Mouse (Mus musculus) left cerebral cortex, adult 18-20 months (tissue): ENCODE measurements at regions not wholly inside any gene's neighbourhood (a gene's known extent, or its start where the extent isn't known, plus 50 kb on each side); places are given as distances from the start of the nearest gene placed in this dataset.

Source experiments
- DNase-seq, 2 experiments: peaks; one replicate each; pipeline ENCODE4 v3.0.0; 2021 to 2022; ENCODE audit warnings: low spot score in 2 of 2, mixed read lengths in 1 of 2

GRCm38 (mm10) chr1:10771793-10772192, 642.1 kb upstream of the A830018L16Rik start:
- DNase-seq, result no peak

GRCm38 (mm10) chr1:10794074-10794783, 619.7 kb upstream of the A830018L16Rik start:
- no peak for DNase-seq

- DNase-seq, result peak; percentile 28 to 43
These were observed 578.1 kb upstream of the A830018L16Rik start for GRCm38 (mm10) chr1:10835653-10836415.

DNA sequence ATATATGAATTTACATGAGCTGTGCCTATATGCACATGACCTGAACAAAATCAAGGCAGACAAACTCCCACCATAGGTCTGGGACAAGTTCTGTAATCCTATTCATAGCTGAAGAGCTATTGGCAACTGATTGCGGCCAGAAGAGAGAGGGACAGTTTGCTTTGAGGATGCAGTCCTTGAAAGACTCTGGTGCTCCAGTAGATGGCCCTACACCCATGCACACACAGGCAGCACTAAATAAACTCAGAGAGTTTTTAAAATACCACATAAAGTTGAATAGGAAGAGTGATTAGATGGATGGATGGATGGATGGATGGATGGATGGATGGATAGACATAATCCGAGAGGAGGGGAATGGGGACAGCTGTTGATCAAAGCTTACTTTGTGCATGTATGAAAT, 576.7 kb upstream of the A830018L16Rik start:
- DNase-seq, result peak in 1 of 2 experiments; percentile 3

DNA sequence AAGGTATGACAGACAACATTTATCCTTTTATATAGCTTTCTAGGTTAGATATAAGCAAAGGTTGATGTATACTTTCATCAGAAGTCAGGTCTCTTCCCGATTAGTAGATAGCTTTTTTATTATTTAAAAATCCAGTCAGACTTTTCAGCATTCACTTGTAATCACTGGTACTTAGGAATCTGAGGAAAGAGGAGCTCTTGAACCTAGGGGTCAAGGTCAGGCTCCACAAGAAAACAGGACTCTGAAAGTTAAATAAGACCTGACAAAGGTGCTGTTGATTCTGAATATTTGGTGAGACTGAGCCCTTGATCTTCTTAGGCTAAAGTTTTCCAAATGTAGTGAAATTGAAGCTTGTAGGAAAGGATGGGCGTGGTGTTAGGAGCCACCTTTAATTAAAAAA, 561.0 kb upstream of the A830018L16Rik start:
- DNase-seq, result no peak

DNA sequence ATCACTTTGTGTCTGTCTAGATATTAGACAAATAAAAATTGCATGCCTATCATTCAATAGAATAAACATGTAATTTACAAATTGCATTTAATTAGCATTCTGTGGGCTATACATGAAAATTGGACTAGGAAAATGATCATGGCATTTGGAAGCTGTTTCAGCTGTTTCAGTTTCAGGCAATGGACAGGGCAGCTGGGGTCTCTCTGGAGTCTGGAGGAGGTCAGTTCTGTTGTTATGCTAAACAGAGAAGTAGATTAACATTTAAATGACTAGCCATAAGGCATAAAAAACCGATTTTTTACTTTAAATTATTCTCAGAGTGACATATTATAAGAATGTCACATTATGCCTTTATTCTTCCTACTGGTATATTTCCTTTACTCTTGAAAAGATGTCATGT, 559.4 kb upstream of the A830018L16Rik start:
- DNase-seq, result no peak

DNA sequence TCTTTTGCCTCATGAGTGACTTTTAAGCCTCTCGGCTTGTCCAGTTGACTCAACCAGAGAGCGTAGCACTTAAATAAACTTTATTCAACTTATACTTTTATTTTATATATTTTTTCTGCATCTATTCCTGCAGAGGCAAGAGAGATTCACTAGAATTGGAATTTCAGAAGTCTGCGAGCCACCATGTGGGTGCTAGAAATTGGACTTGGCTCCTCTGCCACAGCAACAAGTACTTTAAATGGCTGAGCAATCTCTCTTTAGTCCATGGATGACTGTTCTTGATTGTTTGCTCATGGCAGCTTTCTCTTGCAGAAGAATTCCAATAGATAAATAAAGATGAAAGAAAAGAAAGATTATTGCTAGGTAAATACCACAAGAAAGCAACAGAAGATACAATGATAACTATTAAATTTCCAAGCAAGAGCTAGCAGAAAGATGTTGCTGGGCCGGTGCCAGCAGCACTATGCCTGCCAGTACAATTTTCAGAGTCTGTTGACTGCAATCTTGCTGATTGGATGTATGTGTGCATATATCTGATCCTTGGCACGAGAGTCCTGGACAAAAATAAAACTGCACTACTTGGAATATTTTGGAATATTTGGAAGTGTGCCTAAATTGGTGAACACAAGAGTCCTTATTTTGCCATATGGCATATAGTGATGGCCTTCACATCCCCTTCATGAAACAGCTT, 542.6 kb upstream of the A830018L16Rik start:
- peak in 1 of 2 experiments; percentile 19 for DNase-seq

DNA sequence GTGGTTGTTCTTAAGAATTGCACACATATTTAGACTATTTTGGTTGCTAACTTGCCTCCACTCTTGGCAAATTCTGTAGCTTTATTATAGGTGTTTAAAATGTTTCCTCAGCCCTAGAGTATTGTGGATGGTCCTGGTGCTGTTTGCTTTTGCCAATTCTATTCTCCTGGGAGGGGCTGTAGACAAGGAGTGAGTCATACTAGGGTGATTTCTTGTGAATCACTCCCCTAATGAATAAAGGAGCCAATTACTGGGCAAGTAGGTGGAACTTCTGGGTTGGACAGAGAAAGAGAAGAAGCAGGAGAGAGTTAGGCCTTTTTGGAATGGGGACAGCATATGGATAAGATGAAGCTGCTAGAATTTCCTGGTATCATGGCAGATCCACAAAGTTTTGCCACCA, 541.6 kb upstream of the A830018L16Rik start:
- DNase-seq, result no peak

GRCm38 (mm10) chr1:10872726-10873125, 541.2 kb upstream of the A830018L16Rik start:
- no peak for DNase-seq

DNA sequence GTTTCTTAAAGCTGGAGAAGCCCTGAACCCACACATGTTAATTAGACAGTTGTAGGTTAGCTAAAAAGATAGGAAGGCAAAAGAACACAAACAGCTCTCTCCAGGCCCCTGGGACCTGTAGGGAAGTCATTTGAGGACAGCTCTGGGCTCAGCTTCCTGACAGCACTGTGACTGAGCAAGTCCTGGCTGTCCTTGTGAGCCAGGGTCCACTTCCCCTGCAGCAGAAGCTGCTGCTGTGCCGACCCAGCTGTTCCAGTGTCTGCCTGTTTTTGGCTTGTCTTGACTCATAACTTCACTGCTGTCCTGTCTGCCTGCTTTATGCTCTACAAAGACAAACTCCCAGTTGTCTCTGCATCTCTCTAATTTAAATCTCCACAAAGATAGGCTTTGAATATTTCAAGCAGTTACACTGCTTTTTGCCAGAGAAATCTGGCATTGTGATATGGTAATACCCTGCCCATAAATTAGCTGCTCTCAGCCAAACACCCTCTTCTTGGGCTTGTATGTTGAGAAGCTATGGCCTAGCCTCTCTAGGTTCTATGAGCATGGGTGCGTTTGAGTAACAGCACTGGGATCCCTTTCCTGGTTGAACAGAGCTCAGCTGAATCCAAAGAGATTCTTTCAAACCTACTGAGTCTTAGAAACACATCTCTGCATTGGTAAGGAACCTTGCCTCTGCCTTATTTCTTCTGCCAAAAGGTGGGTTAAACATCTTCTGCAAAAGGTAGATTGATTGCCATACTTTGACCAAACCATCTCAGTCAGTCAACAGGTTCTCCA, 536.3 kb upstream of the A830018L16Rik start:
- DNase-seq, result no peak

DNA sequence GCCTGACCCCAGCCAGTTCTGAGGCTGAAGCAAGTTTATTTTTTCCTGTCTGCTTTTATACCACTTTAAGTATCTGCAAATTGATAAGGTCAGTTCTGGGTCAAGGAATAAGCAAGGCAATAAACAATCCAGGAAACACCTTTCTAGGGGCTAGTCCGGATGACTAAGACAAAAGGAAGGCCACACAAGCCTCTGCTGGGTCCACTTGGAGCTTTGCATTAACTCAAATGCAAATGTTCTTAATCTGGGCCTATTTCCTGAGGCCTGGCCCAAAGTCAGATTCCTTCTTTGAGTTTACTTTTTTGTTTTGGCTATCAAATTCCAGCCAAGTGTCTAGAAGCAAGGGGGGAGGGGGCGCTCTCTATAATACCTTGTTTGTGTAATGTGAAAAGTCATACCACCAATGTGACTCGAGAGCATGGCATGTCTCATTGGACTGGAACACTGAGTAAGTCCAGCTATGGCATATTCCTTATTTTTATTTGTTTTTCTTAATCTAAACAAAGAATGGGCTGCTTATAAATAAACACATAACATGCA, 535.6 kb upstream of the A830018L16Rik start:
- no peak for DNase-seq

DNA sequence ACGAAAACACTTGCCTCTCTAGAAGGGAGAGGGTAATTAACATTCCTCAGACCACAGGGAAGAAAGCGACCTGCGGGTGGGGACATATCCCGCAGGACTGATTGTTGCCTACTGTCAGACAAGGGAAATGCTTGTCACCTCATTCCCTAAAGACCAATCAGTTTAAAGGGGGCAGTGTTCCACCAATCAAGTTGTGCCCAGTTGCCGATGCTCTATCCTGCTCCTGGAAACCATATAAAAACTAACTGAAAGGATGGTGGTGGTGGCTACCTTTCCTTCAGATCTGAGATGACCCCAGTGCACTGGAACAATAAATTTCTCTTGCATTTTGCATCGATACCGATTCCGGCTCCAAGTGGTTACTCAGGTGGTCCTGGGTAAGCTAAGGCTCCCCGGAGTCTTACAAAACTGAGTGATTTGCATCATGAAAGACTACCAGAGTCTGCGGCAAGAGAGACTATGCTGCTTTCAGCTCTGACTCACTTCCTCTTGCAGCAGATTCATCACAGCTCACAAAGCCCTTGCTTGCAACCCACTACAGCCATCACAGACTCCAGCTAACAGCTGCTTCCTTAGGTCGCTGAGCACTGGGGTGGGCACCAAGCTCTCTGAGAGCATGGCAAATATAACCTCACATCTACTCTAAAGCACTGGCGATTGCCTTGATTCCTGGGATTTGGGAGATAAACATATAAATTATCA, 533.7 kb upstream of the A830018L16Rik start:
- no peak for DNase-seq

DNA sequence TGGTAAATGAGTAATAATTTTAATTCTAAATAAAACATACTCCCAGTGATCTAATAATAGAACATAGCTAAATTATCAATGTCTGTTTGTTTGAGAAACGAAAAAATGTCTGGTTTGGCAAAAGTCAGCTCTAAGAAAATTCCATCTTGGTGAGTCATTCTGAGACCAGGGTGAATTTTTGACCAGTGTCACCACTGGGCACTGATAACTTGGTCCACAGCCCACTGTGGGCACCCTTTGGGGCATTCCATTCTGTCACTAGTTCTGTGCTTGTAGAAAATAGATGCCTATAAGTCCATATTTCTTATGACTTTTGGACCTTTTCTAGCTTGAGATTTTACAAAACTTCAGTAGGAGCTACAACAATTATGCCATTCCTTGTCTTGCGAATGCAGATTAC, 515.1 kb upstream of the A830018L16Rik start:
- DNase-seq, result no peak

DNA sequence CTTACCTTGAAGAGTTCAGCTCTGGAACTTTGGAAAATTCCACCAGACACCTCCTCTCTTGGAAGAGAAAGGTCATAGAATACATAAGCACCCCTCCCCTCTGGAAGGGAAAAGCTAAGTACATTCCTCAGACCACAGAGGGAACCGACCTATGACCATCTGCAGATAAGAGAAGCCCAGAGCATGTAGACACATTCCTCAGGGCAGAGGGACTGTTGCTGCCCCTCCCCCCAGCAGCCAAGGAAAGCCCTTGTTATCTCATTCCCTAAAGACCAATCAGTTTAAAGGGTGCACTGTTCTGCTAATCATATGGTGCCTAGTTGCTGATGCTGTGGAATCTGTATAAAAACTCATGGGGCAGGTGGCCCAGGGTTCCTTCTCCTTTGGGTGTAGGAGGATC, 511.2 kb upstream of the A830018L16Rik start:
- DNase-seq, result no peak

- no peak for DNase-seq
These were observed 493.9 kb upstream of the A830018L16Rik start for GRCm38 (mm10) chr1:10919958-10920357.

DNA sequence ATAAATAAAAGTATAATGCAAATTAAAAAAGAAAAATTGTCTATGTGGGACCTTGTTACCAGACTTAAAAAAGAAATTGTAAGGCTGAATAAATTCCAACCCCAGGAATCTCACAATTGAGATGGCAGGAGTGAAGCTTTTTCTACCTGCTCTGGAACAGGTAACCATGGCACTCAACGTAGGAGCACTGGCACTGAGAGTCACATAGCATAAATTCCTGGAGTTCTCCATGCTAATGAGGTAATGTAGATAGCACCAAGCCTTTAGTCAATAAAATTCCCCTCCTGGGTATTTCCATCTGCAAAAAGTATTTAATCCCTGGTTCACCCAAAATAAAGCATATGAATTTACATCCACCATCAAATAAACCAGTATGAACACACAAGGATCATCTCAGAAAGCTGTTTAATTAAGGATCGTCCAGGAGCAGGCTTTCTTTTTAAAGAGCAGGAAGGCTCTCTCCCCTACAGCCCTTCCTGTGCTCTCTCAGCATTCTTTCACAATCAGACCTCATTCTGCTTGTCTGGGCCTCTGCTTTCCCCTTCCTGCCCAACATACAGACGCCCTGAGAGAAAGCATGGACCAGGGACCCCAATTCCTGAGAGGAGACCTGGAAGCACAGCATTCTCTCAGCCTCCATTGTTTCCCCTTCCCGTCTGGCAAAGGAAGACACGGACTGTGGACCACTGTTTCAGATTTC, 481.4 kb upstream of the A830018L16Rik start:
- no peak for DNase-seq

- DNase-seq, result no peak
These were observed 480.7 kb upstream of the A830018L16Rik start for GRCm38 (mm10) chr1:10933206-10933605.

DNA sequence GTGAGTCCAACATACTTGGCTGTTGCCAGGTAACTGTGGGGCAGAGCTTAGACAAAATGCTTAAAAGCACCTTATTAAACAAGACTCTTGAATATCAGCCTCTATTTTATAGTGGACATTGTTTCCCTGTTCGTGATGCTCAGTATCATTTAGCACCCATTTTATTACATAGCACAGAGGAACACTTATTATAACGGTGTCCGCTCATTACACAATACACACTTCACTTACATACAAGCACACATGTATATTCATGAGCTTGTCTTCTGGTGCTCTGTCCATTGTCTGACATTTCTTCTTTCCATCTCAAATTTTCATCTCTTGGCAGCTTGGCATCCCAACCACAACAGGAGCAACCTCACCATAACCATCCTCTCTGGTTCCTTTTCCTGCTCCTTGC, 475.5 kb upstream of the A830018L16Rik start:
- DNase-seq, result no peak

DNA sequence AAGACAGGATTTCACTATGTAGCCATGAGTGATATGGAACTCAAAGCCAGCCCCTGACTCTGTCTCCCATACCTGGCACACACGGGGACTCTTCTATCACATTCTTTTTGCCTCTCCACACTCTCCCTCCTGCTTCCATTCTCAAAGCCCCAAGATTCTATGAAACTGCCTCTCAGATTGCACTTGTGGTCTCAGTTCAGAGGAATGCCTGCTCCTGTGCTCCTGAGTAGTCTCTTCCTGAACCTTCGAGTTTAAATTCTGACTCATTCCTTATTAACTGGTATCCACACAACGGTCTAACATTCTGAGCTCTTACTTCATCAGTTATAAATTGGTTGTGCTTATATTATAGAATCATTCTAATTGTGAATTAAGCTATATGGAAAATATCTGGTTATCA, 473.6 kb upstream of the A830018L16Rik start:
- no peak for DNase-seq

DNA sequence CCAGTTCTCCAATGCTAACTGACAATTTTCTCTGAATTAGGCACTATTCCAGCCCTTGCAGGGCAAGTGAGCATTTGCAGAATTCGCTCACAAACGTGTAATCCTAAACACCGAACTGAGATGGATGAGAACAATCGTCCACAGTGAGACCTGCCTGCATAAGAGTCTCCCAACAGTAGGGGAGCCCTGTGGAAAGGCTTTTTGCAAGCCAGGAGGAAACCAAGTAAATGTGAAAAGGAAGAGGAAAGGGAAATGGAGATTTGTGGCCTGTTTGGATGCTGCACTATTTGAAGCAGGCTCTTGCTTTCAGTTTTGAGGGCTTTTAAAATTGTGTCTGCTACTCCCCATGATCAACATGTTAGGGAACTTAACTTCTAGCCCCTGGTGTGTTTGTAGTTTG, 470.9 kb upstream of the A830018L16Rik start:
- no peak for DNase-seq
